Mouse (Mus musculus) frontal cortex, adult (tissue): ENCODE results near the gene Krt82.
A peak's percentile ranks its signal among the peaks of the same experiment; 100 is the strongest.
"Not testable (repeated sequence)": the region's sequence is repeated elsewhere in the genome, so short reads cannot be mapped to it uniquely, and the experiment has no call there.

Experiments used
- ATAC-seq: cut with Nextera tagmentation; 2 replicates; pipeline ENCODE4 v1.9.2; 2017; ENCODE audit warnings: mild to moderate bottlenecking, moderate library complexity, mixed read lengths; ENCODE audit not compliant: low TSS enrichment

Krt82 gene

GRCm38 (mm10) chr15:101517161-101517560 lies 33.3 kb downstream of the Krt82 start, which contains the start of gene Gm49425:
Gene Gm49425, minus strand, starts transcription at chr15:101517261.
- ATAC-seq: not testable (repeated sequence)

- no peak for ATAC-seq
These were observed 42.2 kb downstream of the Krt82 start for GRCm38 (mm10) chr15:101508247-101508646.

DNA sequence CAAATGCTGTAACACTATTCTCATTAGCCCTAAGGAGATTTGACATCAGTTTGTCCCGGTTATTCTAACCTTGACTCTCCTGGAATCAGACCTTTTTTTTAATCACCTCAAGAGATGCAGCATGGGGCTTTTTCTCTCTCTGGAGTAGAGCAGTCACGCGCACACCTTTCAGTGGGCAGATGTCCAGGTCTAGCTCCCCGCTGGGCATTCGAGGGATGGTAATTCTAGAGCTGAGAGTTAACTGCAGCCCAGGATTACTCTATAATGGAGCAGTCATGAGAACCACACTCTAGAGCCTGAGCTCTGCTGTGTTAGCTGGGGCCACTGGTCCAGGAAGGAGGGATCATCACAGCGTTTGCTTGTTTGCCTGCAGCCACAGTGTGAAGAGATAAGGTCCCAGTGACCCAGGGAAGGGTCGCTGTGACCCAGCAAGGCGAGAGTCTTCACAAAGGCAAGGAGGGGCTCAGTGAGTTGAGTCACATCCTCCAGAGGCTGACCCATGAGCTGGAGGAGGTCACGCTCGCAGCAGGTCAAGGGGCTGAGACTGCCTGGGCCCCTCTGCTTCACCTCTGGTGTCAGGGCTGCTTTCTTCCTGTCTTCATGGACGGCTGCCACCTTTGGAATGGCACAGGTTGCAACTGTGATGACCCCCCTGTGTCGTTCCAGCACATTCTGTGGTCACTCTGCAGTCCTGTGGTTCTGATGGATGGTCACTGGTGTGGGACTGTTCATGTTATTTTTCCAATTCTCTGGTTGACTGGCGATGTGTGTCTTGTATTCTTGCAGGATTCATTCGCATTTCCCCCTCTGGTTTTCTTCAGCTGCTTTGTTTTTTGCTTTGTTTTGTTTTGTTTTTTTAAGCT lies 43.3 kb downstream of the Krt82 start:
- no peak for ATAC-seq

GRCm38 (mm10) chr15:101497181-101497580 lies 53.3 kb downstream of the Krt82 start:
- ATAC-seq: peak; percentile 44; the same call in 1 of the 2 replicates

DNA sequence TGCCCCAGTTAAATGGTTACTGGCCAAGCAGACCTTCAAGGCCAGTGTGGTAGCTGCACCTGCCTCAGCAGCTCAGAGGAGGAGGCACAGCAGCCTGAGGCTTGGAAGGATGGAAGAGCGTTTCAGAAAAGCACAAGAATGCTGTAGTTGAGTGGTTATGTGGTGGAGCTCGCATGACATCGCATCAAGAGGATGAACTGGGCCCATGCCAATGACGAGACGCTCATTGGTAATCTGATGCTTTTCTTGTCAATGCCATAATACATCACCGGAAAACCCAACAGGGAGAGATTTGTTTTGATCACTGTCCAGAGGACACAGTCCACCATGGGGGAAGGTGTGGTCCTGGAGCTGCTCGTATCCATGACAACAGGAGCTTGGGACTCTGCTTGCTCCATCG lies 55.2 kb downstream of the Krt82 start:
- no peak for ATAC-seq

- ATAC-seq: no peak
These were observed 56.3 kb downstream of the Krt82 start for GRCm38 (mm10) chr15:101494203-101494602.

DNA sequence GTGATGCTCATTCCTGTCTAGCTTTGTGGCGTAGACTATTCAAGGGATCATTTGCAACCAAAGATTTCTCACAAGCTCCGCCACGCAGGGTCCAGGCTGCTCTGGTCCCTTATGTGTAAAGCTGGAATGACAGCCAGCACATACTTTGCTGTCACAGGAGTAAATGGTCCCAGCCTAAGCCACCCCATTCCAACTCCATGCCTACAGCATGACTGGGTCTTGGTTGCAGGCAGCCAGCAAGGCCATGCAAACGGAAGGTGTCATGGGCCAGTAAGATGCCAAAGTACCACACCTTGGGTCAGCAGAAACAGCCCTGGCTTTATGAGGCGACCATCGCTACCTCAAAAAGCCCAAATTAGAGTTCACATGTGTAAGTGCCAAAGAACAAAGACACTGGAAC lies 56.8 kb downstream of the Krt82 start:
- no peak for ATAC-seq

DNA sequence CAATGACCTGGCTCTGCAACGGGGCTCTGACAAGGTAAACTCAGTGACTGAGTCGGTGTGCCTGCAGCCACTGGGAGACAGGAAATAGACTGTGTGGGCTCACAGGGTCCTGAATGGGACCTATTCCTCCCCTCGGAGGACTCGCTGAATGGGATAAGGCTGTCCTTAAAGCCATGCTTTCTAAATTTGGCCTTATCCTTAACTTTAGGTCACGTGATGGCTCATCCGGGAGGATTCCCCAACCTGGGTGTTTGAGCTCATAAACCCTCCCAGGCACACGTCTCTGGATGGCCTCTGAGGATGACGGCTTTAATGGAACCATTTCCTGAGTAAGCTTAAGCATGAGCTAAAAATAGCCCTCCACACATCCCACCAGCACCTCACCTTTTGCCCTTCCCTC lies 57.7 kb downstream of the Krt82 start:
- no peak for ATAC-seq

DNA sequence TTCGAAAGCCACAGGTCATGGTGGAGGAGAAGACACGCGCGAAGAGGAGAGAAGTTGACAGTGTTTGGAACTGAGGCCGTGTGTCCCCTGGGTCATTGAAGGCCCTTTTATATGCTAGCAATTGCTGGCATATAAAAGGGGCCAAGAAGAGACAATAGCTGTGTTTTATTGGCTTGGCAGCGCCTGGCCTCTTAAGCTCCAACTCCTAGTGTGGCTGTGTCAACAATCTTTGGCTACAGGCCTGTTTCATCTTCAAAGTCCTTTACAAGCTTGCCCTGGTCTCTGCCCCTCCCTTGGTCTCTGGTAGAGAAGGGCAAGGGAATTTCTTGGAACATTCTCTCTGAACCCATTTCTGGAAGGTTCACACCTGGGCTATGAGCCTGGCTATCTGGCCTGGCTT lies 59.0 kb downstream of the Krt82 start, which contains the start of gene Krt83:
Gene Krt83, minus strand, starts transcription at position 82 of the 400 bp plus-strand sequence.
- no peak for ATAC-seq
